9 mouse cellular contexts compared by ENCODE assay signal in the genomic region with DNA sequence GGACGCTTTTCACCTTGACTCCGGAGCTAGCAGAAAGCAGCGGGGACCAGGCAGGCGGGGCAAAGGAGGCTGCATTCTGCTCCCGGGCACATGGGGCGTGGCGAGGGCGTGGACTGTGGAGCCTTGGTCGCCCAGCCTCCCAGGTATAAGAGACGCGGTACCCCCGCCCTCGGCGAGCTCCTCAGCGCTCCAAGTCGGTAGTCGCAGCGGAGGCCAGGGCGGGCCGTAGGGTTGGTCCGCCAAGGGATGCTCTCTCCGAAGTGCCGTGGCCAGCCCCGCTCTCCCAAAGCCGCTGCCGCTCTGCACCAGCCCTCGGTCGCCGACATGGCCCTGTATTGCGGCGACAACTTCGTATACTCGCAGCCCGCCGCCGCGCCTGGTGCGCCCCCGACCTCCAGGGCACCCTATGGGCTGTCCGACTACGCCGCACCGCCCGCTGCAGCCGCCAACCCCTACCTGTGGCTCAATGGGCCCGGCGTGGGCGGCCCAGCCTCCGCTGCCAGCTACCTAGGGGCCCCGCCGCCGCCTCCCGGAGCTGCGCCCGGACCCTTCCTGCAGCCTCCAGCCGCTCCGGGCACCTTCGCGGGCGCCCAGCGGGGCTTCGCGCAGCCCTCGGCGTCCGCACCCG. TPM values are rescaled to one million over a fixed set of nuclear protein-coding genes. Genes with fewer than 3 reads are reported as not detected.
A peak's percentile ranks its signal among the peaks of the same experiment; 100 is the strongest.
DNase-seq lines count a peak whose midpoint lies in the region; ATAC-seq lines count a peak whose summit lies in the region.
"Had no signal": no experiment of that assay in that cellular context is flagged by ENCODE, and none has a peak within 500 bp of the region (broad histone marks: within the 10 kb centered on the region; RNA-seq: fewer than 3 reads in every experiment).

A gene (plus strand): TSS at position 247 of the 628 bp plus-strand sequence.

- no peak within 1 kb of the TSS for H3K9ac ChIP-seq in heart, embryonic 15.5 days
- peak within 1 kb of the TSS; percentile 44; the same call in 1 of the 2 replicates for H3K9ac ChIP-seq in kidney, embryonic 16.5 days (replicated peaks; ENCODE audit: low read length)
- no peak within 1 kb of the TSS; the same call in 1 of the 2 replicates for H3K9ac ChIP-seq in stomach, embryonic 14.5 days (replicated peaks; ENCODE audit: low read depth, low read length)

- H3K4me1 ChIP-seq in heart, embryonic 15.5 days (replicated peaks) = peaks cover 13% of the 10 kb centered on the region
- H3K4me1 ChIP-seq in kidney, embryonic 16.5 days (ENCODE audit: insufficient read depth, low read length) = peaks cover 15% of the 10 kb centered on the region; the same call in 1 of the 2 replicates
- H3K4me1 ChIP-seq in stomach, embryonic 14.5 days (ENCODE audit: control insufficient read depth, insufficient read depth, low read length) = peaks cover 7% of the 10 kb centered on the region; the same call in 1 of the 2 replicates

- no peak for ATAC-seq in heart, embryonic 15.5 days (replicated peaks; ENCODE audit: insufficient number of reproducible peaks, insufficient read depth, low FRiP score, low read depth)
- peak; percentile 82 for ATAC-seq in kidney, embryonic 16.5 days (ENCODE audit: low FRiP score, low TSS enrichment)
- peak; percentile 85 for ATAC-seq in stomach, embryonic 14.5 days (ENCODE audit: insufficient number of reproducible peaks, insufficient read depth, low FRiP score, low read depth)

- H3K4me3 ChIP-seq in heart, embryonic 15.5 days = peak within 1 kb of the TSS; percentile 46
- peak within 1 kb of the TSS; percentile 53 for H3K4me3 ChIP-seq in kidney, embryonic 16.5 days (ENCODE audit: low read length)
- H3K4me3 ChIP-seq in stomach, embryonic 14.5 days (ENCODE audit: low read depth, low read length) = peak within 1 kb of the TSS; percentile 39

- no peak within 1 kb of the TSS for H3K27ac ChIP-seq in heart, embryonic 15.5 days
- H3K27ac ChIP-seq in kidney, embryonic 16.5 days (ENCODE audit: low read length) = no peak within 1 kb of the TSS
- H3K27ac ChIP-seq in stomach, embryonic 14.5 days (ENCODE audit: low read length) = no peak within 1 kb of the TSS
- H3K27ac ChIP-seq: macrophage had no signal

- peak; percentile 7 for DNase-seq in left cerebral cortex, postnatal 4 days
- DNase-seq in left cerebral cortex, postnatal 14 days (ENCODE audit: low spot score in 2 of 2) = no peak
- DNase-seq in cerebellum, adult 9-11 months = peak; percentile 10
- peak; percentile 33 for DNase-seq in lung, postnatal 14 days
- no peak for DNase-seq in urinary bladder, adult 2 months (ENCODE audit: low spot score)

- peaks cover 81% of the 10 kb centered on the region for H3K27me3 ChIP-seq in heart, embryonic 15.5 days
- peaks cover 73% of the 10 kb centered on the region for H3K27me3 ChIP-seq in kidney, embryonic 16.5 days (ENCODE audit: insufficient read depth, low read length)
- peaks cover 39% of the 10 kb centered on the region for H3K27me3 ChIP-seq in stomach, embryonic 14.5 days (ENCODE audit: control insufficient read depth, insufficient read depth, low read length)

- intact Hi-C loops in left cerebral cortex, postnatal 4 days (cut with DNase I) = loop anchor here (10.0 kb wide), 1 partner anchor 168 kb away; no protein-coding TSS in a partner anchor
- intact Hi-C loops in left cerebral cortex, postnatal 14 days (cut with DNase I) = no loop called here

- WGBS in heart, embryonic 15.5 days = 1% methylated on average over 66 of the region's 67 CpGs
- under 1% methylated on average over 50 of the region's 67 CpGs for WGBS in kidney, embryonic 16.5 days
- WGBS in stomach, embryonic 14.5 days = under 1% methylated on average over 63 of the region's 67 CpGs

- H3K36me3 ChIP-seq in heart, embryonic 15.5 days = no peaks in the 10 kb centered on the region
- H3K36me3 ChIP-seq in kidney, embryonic 16.5 days (ENCODE audit: insufficient read depth, low read length) = no peaks in the 10 kb centered on the region
- H3K36me3 ChIP-seq in stomach, embryonic 14.5 days (ENCODE audit: control insufficient read depth, insufficient read depth, low read length) = no peaks in the 10 kb centered on the region

- H3K9me3 ChIP-seq in heart, embryonic 15.5 days (replicated peaks) = no peaks in the 10 kb centered on the region
- no peaks in the 10 kb centered on the region for H3K9me3 ChIP-seq in kidney, embryonic 16.5 days (ENCODE audit: low read length)
- no peaks in the 10 kb centered on the region for H3K9me3 ChIP-seq in stomach, embryonic 14.5 days (ENCODE audit: control insufficient read depth, low read depth, low read length)

- H3K4me2 ChIP-seq in heart, embryonic 15.5 days = peak within 1 kb of the TSS; percentile 71
- peak within 1 kb of the TSS; percentile 88 for H3K4me2 ChIP-seq in kidney, embryonic 16.5 days (replicated peaks; ENCODE audit: low read depth, low read length)
- peak within 1 kb of the TSS; percentile 64 for H3K4me2 ChIP-seq in stomach, embryonic 14.5 days (replicated peaks; ENCODE audit: low read depth, low read length)

RNA-seq across cellular contexts. Expression of the gene that starts here (rescaled TPM):
- not detected for total RNA-seq in left cerebral cortex, postnatal 4 days (2021)
- total RNA-seq in left cerebral cortex, postnatal 14 days (2021) = not detected
- not detected in 2 replicates for polyA plus RNA-seq in heart, embryonic 15.5 days (2015; fragmentation: Nextera tagmentation; extraction: Ambion mirVana)
- not detected in 2 replicates for polyA plus RNA-seq in kidney, embryonic 16.5 days (2015; fragmentation: Nextera tagmentation; extraction: Ambion mirVana)
- polyA plus RNA-seq in stomach, embryonic 14.5 days (2014; fragmentation: Nextera tagmentation; extraction: Ambion mirVana) = not detected in 2 replicates
- polyA plus RNA-seq in urinary bladder, adult 2 months (2012; rRNA removed) = not detected in 2 replicates
- polyA plus RNA-seq: macrophage had no signal

Comparison
In these comparisons a context has a peak if more than half of its experiments do, and no peak if none do; other contexts are left out.
1. Peak in DNase-seq in left cerebral cortex, postnatal 4 days; RNA of the gene not detected or under 1 TPM.
2. Peak in ATAC-seq, H3K4me3 ChIP-seq, H3K9ac ChIP-seq and H3K4me2 ChIP-seq in kidney, embryonic 16.5 days; RNA of the gene not detected or under 1 TPM.
3. Peak in ATAC-seq, H3K4me3 ChIP-seq and H3K4me2 ChIP-seq in stomach, embryonic 14.5 days; RNA of the gene not detected or under 1 TPM.
4. DNase-seq: peak in cerebellum, adult 9-11 months (single experiment) and lung, postnatal 14 days (single experiment); none in left cerebral cortex, postnatal 14 days (0 of 2) and urinary bladder, adult 2 months (single experiment).
5. Peak in every context shown above with its lines, with median percentiles within 50 percentile points of each other: H3K4me2 ChIP-seq and H3K4me3 ChIP-seq.